Mouse (Mus musculus) CH12.LX (cell line): ENCODE results near the gene Klk9. TPM values are rescaled to one million over a fixed set of nuclear protein-coding genes. Genes with fewer than 3 reads are reported as not detected.

Experiments used
- DNase-seq: peaks from one replicate; pipeline ENCODE4 v3.0.0-alpha.2; 2013; ENCODE audit errors: extremely low read depth
- H3K27ac ChIP-seq: 2 replicates; pipeline ENCODE4 v1.5.1; 2012; ENCODE audit warnings: low read depth, mild to moderate bottlenecking, control low read depth, moderate library complexity; ENCODE audit not compliant: insufficient read depth
- H3K27me3 ChIP-seq: replicated peaks from 2 replicates; pipeline ENCODE3; 2012; ENCODE audit warnings: inconsistent platforms
- H3K36me3 ChIP-seq, 2 experiments: replicated peaks in 1 of 2; 2 replicates each; pipeline versions ENCODE3 to v1.6.1; 2012; ENCODE audit warnings: inconsistent platforms in 1 of 2, low read length in 1 of 2, mild to moderate bottlenecking in 1 of 2, mixed read lengths in 1 of 2, moderate library complexity in 1 of 2; ENCODE audit not compliant: control insufficient read depth in 1 of 2, insufficient read depth in 1 of 2
- H3K4me1 ChIP-seq, 2 experiments: 2 replicates each; pipeline ENCODE4 v1.6.1; 2012; ENCODE audit warnings: inconsistent platforms in 1 of 2, moderate library complexity in 1 of 2; ENCODE audit not compliant: insufficient read depth in 2 of 2, control insufficient read depth in 1 of 2
- H3K4me2 ChIP-seq: 2 replicates; pipeline ENCODE4 v1.6.1; 2012; ENCODE audit warnings: low read depth, mild to moderate bottlenecking, control low read depth; ENCODE audit not compliant: poor library complexity, insufficient read depth, severe bottlenecking
- H3K4me3 ChIP-seq, 3 experiments: fragments of 150-350 bp in 1 of 3; sonication (generic) in 1 of 3; replicated peaks in 1 of 3; 2 replicates each; pipeline versions ENCODE3 to v1.5.1; 2011 to 2012; ENCODE audit warnings: low read depth in 2 of 3, low read length in 2 of 3, mild to moderate bottlenecking in 2 of 3, moderate library complexity in 2 of 3, control low read depth in 1 of 3, improper control_type of control experiment in 1 of 3, inconsistent platforms in 1 of 3, mixed read lengths in 1 of 3; ENCODE audit not compliant: poor library complexity in 1 of 3
- H3K79me2 ChIP-seq: replicated peaks from 2 replicates; pipeline ENCODE4 v1.6.1; 2012; ENCODE audit warnings: mild to moderate bottlenecking, moderate library complexity; ENCODE audit not compliant: control insufficient read depth, poor library complexity, insufficient read depth, severe bottlenecking; ENCODE audit errors: extremely low read depth
- H3K9ac ChIP-seq: 2 replicates; pipeline ENCODE4 v1.6.1; 2012; ENCODE audit warnings: low read depth, mild to moderate bottlenecking, control low read depth, moderate library complexity; ENCODE audit not compliant: insufficient read depth
- H3K9me3 ChIP-seq: replicated peaks from 2 replicates; pipeline ENCODE3; 2012; ENCODE audit warnings: low read length, inconsistent platforms, mixed read lengths
- CHD1 ChIP-seq: IDR thresholded peaks from 2 replicates; pipeline ENCODE4 v1.6.1; 2012; ENCODE audit warnings: low read depth, low read length, improper control_type of control experiment, inconsistent platforms
- CHD2 ChIP-seq: IDR thresholded peaks from 2 replicates; pipeline ENCODE4 v1.6.1; 2011; ENCODE audit warnings: low read length, improper control_type of control experiment
- EP300 ChIP-seq: IDR thresholded peaks from 2 replicates; pipeline ENCODE4 v1.6.1; 2011; ENCODE audit warnings: low read length, improper control_type of control experiment
- GABPA ChIP-seq: IDR thresholded peaks from 2 replicates; pipeline ENCODE4 v1.6.1; 2012; ENCODE audit warnings: low read depth, low read length, improper control_type of control experiment, inconsistent platforms; ENCODE audit not compliant: insufficient replicate concordance
- MEF2A ChIP-seq: IDR thresholded peaks from 2 replicates; pipeline ENCODE4 v1.6.1; 2014; ENCODE audit warnings: low read depth, mild to moderate bottlenecking, inconsistent platforms, low read length, improper control_type of control experiment, borderline replicate concordance
- PAX5 ChIP-seq: IDR thresholded peaks from 2 replicates; pipeline ENCODE4 v1.6.1; 2012; ENCODE audit warnings: low read length, inconsistent platforms, mixed read lengths
- POLR2AphosphoS2 ChIP-seq: IDR thresholded peaks from 2 replicates; pipeline ENCODE4 v1.6.1; 2011; ENCODE audit warnings: low read depth, low read length, improper control_type of control experiment
- USF2 ChIP-seq: conservative IDR thresholded peaks from 2 replicates; pipeline ENCODE4 v1.6.1; 2011; ENCODE audit warnings: low read depth, low read length, improper control_type of control experiment
- ZC3H11A ChIP-seq: IDR thresholded peaks from 2 replicates; pipeline ENCODE4 v1.6.1; 2012; ENCODE audit warnings: low read depth, mild to moderate bottlenecking, inconsistent platforms, low read length, improper control_type of control experiment
- ZKSCAN1 ChIP-seq: IDR thresholded peaks from 2 replicates; pipeline ENCODE4 v1.6.1; 2012; ENCODE audit warnings: low read depth, inconsistent platforms, low read length, improper control_type of control experiment, borderline replicate concordance
- ZNF384 ChIP-seq: IDR thresholded peaks from 2 replicates; pipeline ENCODE4 v1.6.1; 2012; ENCODE audit warnings: low read depth, low read length, improper control_type of control experiment, inconsistent platforms
- dilution Hi-C: fragments of 300-500 bp; cut with MboI; formaldehyde crosslinking; loops from 2 replicates; pipeline ENCODE4 v1.14.3; 2020; ENCODE audit warnings: low sequenced_read_pairs; ENCODE audit not compliant: extremely low pct_unique_long_range_greater_than_20kb, extremely low pct_ligation_motif_present
- in situ Hi-C: fragments of 300-500 bp; cut with MboI; formaldehyde crosslinking; loops from 3 replicates; pipeline ENCODE4 v1.14.3; 2019; ENCODE audit warnings: low sequenced_read_pairs, low pct_ligation_motif_present, low pct_unique_long_range_greater_than_20kb, mixed read lengths
- polyA plus RNA-seq: library from polyadenylated mRNA; unstranded; fragments of >175 nt; gene quantifications from 2 replicates; pipeline ENCODE4 v1.2.1, GENCODE M21; 2012; ENCODE audit warnings: low read depth; ENCODE audit not compliant: insufficient read length
- total RNA-seq, 2 experiments: library from RNA; depleted of rRNA; stranded (reverse); fragments of 300-350 nt in 1 of 2; fragments of >200 nt in 1 of 2; gene quantifications; 2 replicates each; pipeline ENCODE4 v1.2.3; 2012 to 2014

The Klk9 gene
- total and polyA plus RNA-seq, 3 experiments = 0.08 TPM; not detected in 2

GRCm38 (mm10) chr7:43829006-43829405 lies 37.3 kb downstream of the Klk9 start (continued):
- TF ChIP-seq GABPA = no peak

- Histone ChIP-seq H3K9me3 (no peaks in the 10 kb centered on the region), H3K27me3 (peaks cover 67% of the 10 kb centered on the region), H3K4me3 (no peak within 1 kb of the TSS), H3K4me1 (no peaks in the 10 kb centered on the region), H3K79me2 (no peaks in the 10 kb centered on the region), H3K9ac (no peak within 1 kb of the TSS), H3K27ac (no peak within 1 kb of the TSS), H3K4me2 (no peak within 1 kb of the TSS), H3K36me3 (no peaks in the 10 kb centered on the region)
- in situ Hi-C loops (no loop called here), dilution Hi-C loops (no loop called here)
- DNase-seq = no peak
- TF ChIP-seq PAX5 (no peak), CHD2 (no peak), ZKSCAN1 (no peak), USF2 (no peak), ZC3H11A (no peak), GABPA (no peak), MEF2A (no peak), EP300 (no peak), CHD1 (no peak)
These were observed 50.0 kb downstream of the Klk9 start, which contains the start of gene Klk5 for GRCm38 (mm10) chr7:43841701-43842100. TSS of gene Klk5 (plus strand) at chr7:43841971.

GRCm38 (mm10) chr7:43843801-43844200 lies 52.1 kb downstream of the Klk9 start:
- in situ Hi-C loops = no loop called here
- H3K9me3 ChIP-seq = no peaks in the 10 kb centered on the region
- no peak overlapping the region for H3K4me2 ChIP-seq
- TF ChIP-seq POLR2AphosphoS2 (no peak), PAX5 (no peak), ZNF384 (no peak)
- TF ChIP-seq, all 38 proteins: peak for 0
- no peak overlapping the region for H3K4me3 ChIP-seq
- no peak overlapping the region for H3K27ac ChIP-seq
- no peaks in the 10 kb centered on the region for H3K4me1 ChIP-seq
- no peak overlapping the region for H3K9ac ChIP-seq
- no peak for DNase-seq
- dilution Hi-C loops = no loop called here
- no peaks in the 10 kb centered on the region for H3K79me2 ChIP-seq
- peaks cover 79% of the 10 kb centered on the region for H3K27me3 ChIP-seq
- no peaks in the 10 kb centered on the region for H3K36me3 ChIP-seq

Other genes with a start within 250 kb of the Klk9 start
Only the 20 nearest of the 23 such genes appear.
- 5.8 and 6.6 TPM in 2 replicates for gene Zfp719, start 212.3 kb upstream of the Klk9 start, total RNA-seq (2012; rRNA removed)
- 8.6 and 9.8 TPM in 2 replicates for gene Zfp719, start 212.3 kb upstream of the Klk9 start, total RNA-seq (2014; rRNA removed)
- 3.5 and 5.8 TPM in 2 replicates for gene Zfp719, start 212.3 kb upstream of the Klk9 start, polyA plus RNA-seq
- gene Zfp819, start 184.7 kb upstream of the Klk9 start, total RNA-seq (2012; rRNA removed) = not detected in 2 replicates
- gene Zfp819, start 184.7 kb upstream of the Klk9 start, total RNA-seq (2014; rRNA removed) = not detected in 2 replicates
- gene Zfp819, start 184.7 kb upstream of the Klk9 start, polyA plus RNA-seq = not detected in 2 replicates
- not detected in 2 replicates for gene Ceacam18, start 157.2 kb upstream of the Klk9 start, total RNA-seq (2012; rRNA removed)
- gene Ceacam18, start 157.2 kb upstream of the Klk9 start, total RNA-seq (2014; rRNA removed) = not detected in 2 replicates
- gene Ceacam18, start 157.2 kb upstream of the Klk9 start, polyA plus RNA-seq = not detected in 2 replicates
- gene Siglece, start 131.7 kb upstream of the Klk9 start, total RNA-seq (2012; rRNA removed) = not detected in 2 replicates
- 0.14 TPM in 1 of 2 replicates, not detected in the other for gene Siglece, start 131.7 kb upstream of the Klk9 start, total RNA-seq (2014; rRNA removed)
- gene Siglece, start 131.7 kb upstream of the Klk9 start, polyA plus RNA-seq = 0.14 and 0.23 TPM in 2 replicates
- gene Ctu1, start 119.9 kb upstream of the Klk9 start, total RNA-seq (2012; rRNA removed) = 6.9 and 7.8 TPM in 2 replicates
- gene Ctu1, start 119.9 kb upstream of the Klk9 start, total RNA-seq (2014; rRNA removed) = 7.2 TPM in 2 replicates
- 5.3 and 5.5 TPM in 2 replicates for gene Ctu1, start 119.9 kb upstream of the Klk9 start, polyA plus RNA-seq
- not detected in 2 replicates for gene Klk14, start 101.5 kb upstream of the Klk9 start, total RNA-seq (2012; rRNA removed)
- not detected in 2 replicates for gene Klk14, start 101.5 kb upstream of the Klk9 start, total RNA-seq (2014; rRNA removed)
- gene Klk14, start 101.5 kb upstream of the Klk9 start, polyA plus RNA-seq = not detected in 2 replicates
- gene Klk13, start 79.3 kb upstream of the Klk9 start, total RNA-seq (2012; rRNA removed) = not detected in 2 replicates
- not detected in 2 replicates for gene Klk13, start 79.3 kb upstream of the Klk9 start, total RNA-seq (2014; rRNA removed)
- not detected in 2 replicates for gene Klk13, start 79.3 kb upstream of the Klk9 start, polyA plus RNA-seq
- gene Klk12, start 23.0 kb upstream of the Klk9 start, total RNA-seq (2012; rRNA removed) = not detected in 2 replicates
- not detected in 2 replicates for gene Klk12, start 23.0 kb upstream of the Klk9 start, total RNA-seq (2014; rRNA removed)
- not detected in 2 replicates for gene Klk12, start 23.0 kb upstream of the Klk9 start, polyA plus RNA-seq
- gene Klk11, start 17.3 kb upstream of the Klk9 start, total RNA-seq (2012; rRNA removed) = not detected in 2 replicates
- not detected in 2 replicates for gene Klk11, start 17.3 kb upstream of the Klk9 start, total RNA-seq (2014; rRNA removed)
- gene Klk11, start 17.3 kb upstream of the Klk9 start, polyA plus RNA-seq = not detected in 2 replicates
- not detected in 2 replicates for gene Klk10, start 10.9 kb upstream of the Klk9 start, total RNA-seq (2012; rRNA removed)
- not detected in 2 replicates for gene Klk10, start 10.9 kb upstream of the Klk9 start, total RNA-seq (2014; rRNA removed)
- gene Klk10, start 10.9 kb upstream of the Klk9 start, polyA plus RNA-seq = not detected in 2 replicates
- 43.5 and 51.2 TPM in 2 replicates for gene Klk8, start 5.7 kb downstream of the Klk9 start, total RNA-seq (2012; rRNA removed)
- 2.3 and 5.5 TPM in 2 replicates for gene Klk8, start 5.7 kb downstream of the Klk9 start, total RNA-seq (2014; rRNA removed)
- gene Klk8, start 5.7 kb downstream of the Klk9 start, polyA plus RNA-seq = 5.0 and 5.3 TPM in 2 replicates
- gene Klk7, start 19.4 kb downstream of the Klk9 start, total RNA-seq (2012; rRNA removed) = not detected in 2 replicates
- gene Klk7, start 19.4 kb downstream of the Klk9 start, total RNA-seq (2014; rRNA removed) = not detected in 2 replicates
- gene Klk7, start 19.4 kb downstream of the Klk9 start, polyA plus RNA-seq = not detected in 2 replicates
- gene Klk6, start 32.6 kb downstream of the Klk9 start, total RNA-seq (2012; rRNA removed) = not detected in 2 replicates
- gene Klk6, start 32.6 kb downstream of the Klk9 start, total RNA-seq (2014; rRNA removed) = not detected in 2 replicates
- gene Klk6, start 32.6 kb downstream of the Klk9 start, polyA plus RNA-seq = not detected in 2 replicates
- gene Klk5, start 50.1 kb downstream of the Klk9 start, total RNA-seq (2012; rRNA removed) = not detected in 2 replicates
- not detected in 2 replicates for gene Klk5, start 50.1 kb downstream of the Klk9 start, total RNA-seq (2014; rRNA removed)
- gene Klk5, start 50.1 kb downstream of the Klk9 start, polyA plus RNA-seq = not detected in 2 replicates
- gene Klk4, start 89.3 kb downstream of the Klk9 start, total RNA-seq (2012; rRNA removed) = not detected in 2 replicates
- not detected in 2 replicates for gene Klk4, start 89.3 kb downstream of the Klk9 start, total RNA-seq (2014; rRNA removed)
- gene Klk4, start 89.3 kb downstream of the Klk9 start, polyA plus RNA-seq = 0.26 TPM in 1 of 2 replicates, not detected in the other
- not detected in 2 replicates for gene Klk15, start 141.8 kb downstream of the Klk9 start, total RNA-seq (2012; rRNA removed)
- gene Klk15, start 141.8 kb downstream of the Klk9 start, total RNA-seq (2014; rRNA removed) = not detected in 2 replicates
- gene Klk15, start 141.8 kb downstream of the Klk9 start, polyA plus RNA-seq = not detected in 2 replicates
- not detected in 2 replicates for gene Klk1b8, start 158.8 kb downstream of the Klk9 start, total RNA-seq (2012; rRNA removed)
- not detected in 2 replicates for gene Klk1b8, start 158.8 kb downstream of the Klk9 start, total RNA-seq (2014; rRNA removed)
- not detected in 2 replicates for gene Klk1b8, start 158.8 kb downstream of the Klk9 start, polyA plus RNA-seq
- not detected in 2 replicates for gene Klk1b1, start 174.9 kb downstream of the Klk9 start, total RNA-seq (2012; rRNA removed)
- not detected in 2 replicates for gene Klk1b1, start 174.9 kb downstream of the Klk9 start, total RNA-seq (2014; rRNA removed)
- not detected in 2 replicates for gene Klk1b1, start 174.9 kb downstream of the Klk9 start, polyA plus RNA-seq
- gene Klk1b9, start 184.2 kb downstream of the Klk9 start, total RNA-seq (2012; rRNA removed) = not detected in 2 replicates
- not detected in 2 replicates for gene Klk1b9, start 184.2 kb downstream of the Klk9 start, total RNA-seq (2014; rRNA removed)
- gene Klk1b9, start 184.2 kb downstream of the Klk9 start, polyA plus RNA-seq = not detected in 2 replicates
- not detected in 2 replicates for gene Klk1b11, start 204.0 kb downstream of the Klk9 start, total RNA-seq (2012; rRNA removed)
- gene Klk1b11, start 204.0 kb downstream of the Klk9 start, total RNA-seq (2014; rRNA removed) = not detected in 2 replicates
- not detected in 2 replicates for gene Klk1b11, start 204.0 kb downstream of the Klk9 start, polyA plus RNA-seq